Mouse (Mus musculus): Measurements from ENCODE around the gene Krtap3-2. TPM values are rescaled to one million over a fixed set of nuclear protein-coding genes. Genes with fewer than 3 reads are reported as not detected.

Krtap3-2 gene
- total RNA-seq, 2 experiments from 2014 or later = not detected

Other genes starting within 250 kb of the Krtap3-2 start
- not detected for gene Krt25, start 233.9 kb downstream of the Krtap3-2 start, total RNA-seq (2021)
- gene Krt26, start 218.9 kb downstream of the Krtap3-2 start, total RNA-seq (2021) = not detected
- not detected for gene Krt27, start 205.7 kb downstream of the Krtap3-2 start, total RNA-seq (2021)
- gene Krt28, start 181.9 kb downstream of the Krtap3-2 start, total RNA-seq (2021) = under 1 TPM; 0.27 to 0.30 TPM
- 10 to 100 TPM; 15.3 to 17.5 TPM for gene Krt10, start 167.5 kb downstream of the Krtap3-2 start, total RNA-seq (2021)
- under 1 TPM; 0.61 to 0.97 TPM for gene Krt12, start 134.6 kb downstream of the Krtap3-2 start, total RNA-seq (2021)
- gene Krt20, start 118.7 kb downstream of the Krtap3-2 start, total RNA-seq (2021) = not detected
- not detected for gene Krt23, start 63.7 kb downstream of the Krtap3-2 start, total RNA-seq (2021)
- not detected for gene Krt39, start 35.5 kb downstream of the Krtap3-2 start, total RNA-seq (2021)
- not detected for gene Krt40, start 13.7 kb downstream of the Krtap3-2 start, total RNA-seq (2021)
- not detected for gene Krtap3-3, start 6.0 kb downstream of the Krtap3-2 start, total RNA-seq (2021)
- not detected for gene Gm11939, start 2.6 kb upstream of the Krtap3-2 start, total RNA-seq (2021)
- gene Krtap3-1, start 9.8 kb upstream of the Krtap3-2 start, total RNA-seq (2021) = not detected
- not detected for gene Krtap1-5, start 24.2 kb upstream of the Krtap3-2 start, total RNA-seq (2021)
- not detected for gene Krtap1-4, start 26.8 kb upstream of the Krtap3-2 start, total RNA-seq (2021)
- gene Krtap1-3, start 34.5 kb upstream of the Krtap3-2 start, total RNA-seq (2021) = not detected
- gene Krtap9-3, start 41.3 kb upstream of the Krtap3-2 start, total RNA-seq (2021) = not detected
- not detected for gene Gm11938, start 46.5 kb upstream of the Krtap3-2 start, total RNA-seq (2021)
- not detected for gene Gm11937, start 53.3 kb upstream of the Krtap3-2 start, total RNA-seq (2021)
- not detected for gene Krtap2-4, start 58.0 kb upstream of the Krtap3-2 start, total RNA-seq (2021)
- not detected for gene Gm11562, start 63.6 kb upstream of the Krtap3-2 start, total RNA-seq (2021)
- gene Krtap4-1, start 71.4 kb upstream of the Krtap3-2 start, total RNA-seq (2021) = not detected
- gene Krtap4-2, start 78.2 kb upstream of the Krtap3-2 start, total RNA-seq (2021) = not detected
- gene Krtap4-7, start 87.2 kb upstream of the Krtap3-2 start, total RNA-seq (2021) = not detected
- gene Gm11555, start 93.4 kb upstream of the Krtap3-2 start, total RNA-seq (2021) = not detected
- not detected for gene Gm11563, start 102.1 kb upstream of the Krtap3-2 start, total RNA-seq (2021)
- not detected for gene Krtap4-6, start 109.1 kb upstream of the Krtap3-2 start, total RNA-seq (2021)
- gene Gm14190, start 133.9 kb upstream of the Krtap3-2 start, total RNA-seq (2021) = not detected
- gene Gm14180, start 177.4 kb upstream of the Krtap3-2 start, total RNA-seq (2021) = not detected
- gene Gm11595, start 216.1 kb upstream of the Krtap3-2 start, total RNA-seq (2021) = not detected
- gene Krtap4-8, start 223.9 kb upstream of the Krtap3-2 start, total RNA-seq (2021) = not detected
- gene Krtap4-9, start 228.3 kb upstream of the Krtap3-2 start, total RNA-seq (2021) = not detected
- not detected for gene Gm11596, start 236.6 kb upstream of the Krtap3-2 start, total RNA-seq (2021)
- not detected for gene Gm11569, start 242.1 kb upstream of the Krtap3-2 start, total RNA-seq (2021)
- not detected for gene Gm11554, start 247.6 kb upstream of the Krtap3-2 start, total RNA-seq (2021)